Mouse (Mus musculus) T-helper 17 cell (primary cell): ENCODE results near the gene 1700018B08Rik.

Experiments
- in situ Hi-C, 2 experiments: fragments of 300-600 bp; cut with MboI, MseI; formaldehyde crosslinking; loops; 1 replicate in 1 of 2; 2 replicates in 1 of 2; pipeline ENCODE4 v1.15.1; 2025; ENCODE audit warnings: high pct_unique_total_duplicates in 2 of 2

The 1700018B08Rik gene

DNA sequence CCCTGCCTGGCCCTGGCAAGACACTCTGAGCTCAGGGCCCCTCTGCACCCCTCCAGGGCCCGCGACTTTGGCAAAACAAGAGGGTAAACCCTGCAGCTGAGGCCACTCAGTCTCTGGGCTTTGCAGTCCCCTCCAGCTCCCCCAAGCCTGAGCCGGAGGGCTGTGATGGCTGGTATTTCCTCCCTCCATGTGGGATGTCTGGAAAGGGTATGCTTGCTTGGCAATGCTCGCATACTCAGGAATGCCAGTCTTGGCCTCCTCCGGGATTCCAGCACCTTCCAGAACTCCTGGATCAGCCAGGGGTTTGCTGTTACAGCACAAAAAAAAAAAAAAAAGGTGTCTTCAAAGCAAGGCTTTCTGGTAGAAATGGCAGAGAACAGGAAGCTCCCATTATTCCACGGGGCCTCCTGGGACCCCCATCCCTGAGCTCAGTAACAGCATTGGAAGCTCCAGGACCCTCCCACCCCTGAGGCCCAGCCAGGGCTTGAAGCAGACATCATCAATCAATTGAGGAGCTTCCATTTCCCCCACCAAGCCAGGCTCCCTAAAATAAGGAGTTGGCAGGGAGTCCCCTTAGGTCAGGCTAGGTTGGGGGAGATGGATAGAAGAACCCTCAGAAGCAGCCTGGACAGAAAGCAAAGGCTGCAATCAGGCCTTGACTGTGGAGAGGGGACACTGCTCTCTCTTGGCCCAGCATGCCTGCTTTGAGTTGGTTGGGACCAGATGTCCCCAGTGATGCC lies 17.1 kb downstream of the 1700018B08Rik start:
- in situ Hi-C loops = no loop called here

DNA sequence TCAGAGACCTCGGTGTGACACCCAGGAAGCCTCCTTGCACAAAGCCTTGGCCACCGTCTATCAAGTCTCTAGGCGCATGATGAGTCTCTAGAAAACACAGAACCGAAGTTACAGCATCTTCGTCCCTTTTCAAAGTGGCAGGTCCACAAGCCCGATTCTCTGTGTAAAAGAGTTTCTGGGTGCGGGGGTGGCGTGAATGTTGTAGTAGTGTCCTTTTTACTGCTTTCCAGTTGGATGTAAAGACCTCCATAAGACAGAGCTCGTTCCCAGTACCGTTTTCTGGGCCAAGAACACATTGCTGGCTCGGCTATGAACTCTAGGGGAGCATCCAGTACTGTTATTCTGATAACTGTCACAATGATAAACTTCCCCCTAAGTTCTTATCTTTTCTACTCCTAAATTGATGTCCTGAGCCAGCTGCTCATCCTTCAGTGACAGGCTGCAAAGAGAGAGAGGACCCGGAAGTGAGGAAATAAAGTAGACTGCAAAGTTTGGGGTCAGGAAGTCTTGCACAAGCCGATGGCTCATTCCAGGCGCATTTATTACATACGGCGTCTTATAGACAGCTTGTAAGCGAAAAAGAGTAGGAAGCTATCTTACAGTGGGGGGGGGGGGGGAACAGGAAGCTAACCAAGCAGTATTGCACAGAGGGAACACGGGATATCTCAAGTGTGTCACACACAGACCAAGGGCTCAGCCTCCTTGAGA lies 18.9 kb downstream of the 1700018B08Rik start:
- in situ Hi-C loops = no loop called here

DNA sequence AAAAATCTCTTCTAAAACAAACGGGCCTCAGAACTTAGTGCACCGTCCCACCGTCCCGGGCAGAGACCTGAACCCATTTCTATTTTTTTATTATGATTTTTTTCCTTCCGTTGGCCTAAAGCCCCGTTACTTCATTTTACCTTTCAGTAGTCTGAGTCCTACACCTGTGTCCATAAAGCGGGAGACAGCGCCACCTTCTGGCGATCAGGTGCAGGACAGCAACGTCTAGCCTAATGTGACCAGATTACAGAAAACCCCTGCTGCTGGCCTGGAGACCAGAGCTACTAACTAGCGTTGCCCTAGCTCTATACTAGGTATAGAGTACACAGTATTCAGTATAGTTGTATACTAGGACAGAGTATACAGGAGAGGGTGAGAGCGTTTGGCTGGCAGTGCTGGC lies 30.7 kb downstream of the 1700018B08Rik start:
- in situ Hi-C loops = loop anchor here (5.0 kb wide), 1 partner anchor 411 kb away; no protein-coding TSS in a partner anchor

DNA sequence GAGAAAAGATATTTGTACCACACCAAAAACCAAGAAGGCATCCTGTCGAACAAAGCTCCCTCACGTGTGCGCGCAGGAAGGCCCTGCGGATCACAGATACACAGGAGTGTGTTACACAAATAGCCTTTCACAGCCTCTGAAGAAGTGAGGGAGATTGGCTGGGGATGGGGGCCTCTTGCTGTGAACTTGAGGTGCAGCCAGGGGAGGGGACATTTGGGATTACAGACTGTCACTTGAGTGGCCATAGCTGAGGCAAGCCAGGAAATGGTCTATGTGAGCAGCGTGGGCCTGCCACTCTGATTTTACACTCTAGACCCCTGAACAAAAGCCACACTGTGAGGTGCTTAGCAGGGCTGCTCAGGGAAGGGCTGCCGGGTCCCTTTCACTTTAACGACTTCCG lies 32.4 kb downstream of the 1700018B08Rik start:
- in situ Hi-C loops = loop anchor here (5.0 kb wide), 1 partner anchor 409 kb away; no protein-coding TSS in a partner anchor

DNA sequence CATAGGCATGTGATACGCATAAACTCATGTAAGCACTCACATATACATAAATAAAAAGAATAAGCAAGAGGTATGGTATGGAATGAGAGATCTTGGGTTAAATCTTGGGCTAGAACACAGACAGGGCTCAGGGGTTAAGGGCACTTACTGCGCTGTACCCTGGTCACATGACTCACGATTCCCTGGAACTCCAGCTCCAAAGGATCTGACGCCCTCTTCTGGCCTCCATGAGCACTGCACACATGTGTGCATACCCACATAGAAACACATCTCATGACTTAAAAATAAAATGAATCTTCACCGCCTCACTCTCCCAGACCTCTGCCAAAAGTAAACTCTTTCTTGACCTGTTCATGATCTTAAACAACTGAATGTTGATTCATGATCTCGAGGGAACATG lies 46.5 kb downstream of the 1700018B08Rik start:
- in situ Hi-C loops = no loop called here

DNA sequence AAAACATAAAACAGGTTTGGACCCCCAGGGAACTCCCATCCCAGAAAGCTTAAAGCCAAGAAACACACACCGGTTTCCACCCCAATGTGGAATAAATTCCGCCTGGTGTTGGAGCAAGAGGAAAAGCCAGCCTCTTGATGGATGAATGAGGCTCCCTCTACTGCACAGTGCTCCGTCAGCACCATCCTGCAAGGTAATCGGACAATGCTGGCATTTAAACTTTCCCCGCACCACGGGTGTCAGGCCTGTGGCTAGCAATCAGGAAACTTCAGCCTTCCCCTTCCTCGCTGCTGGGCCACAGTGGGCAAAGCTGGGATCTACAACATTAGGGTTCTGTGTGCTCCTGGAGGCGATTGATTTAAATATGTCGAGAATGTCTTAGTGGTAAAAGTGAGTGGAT lies 52.5 kb downstream of the 1700018B08Rik start:
- in situ Hi-C loops = no loop called here

DNA sequence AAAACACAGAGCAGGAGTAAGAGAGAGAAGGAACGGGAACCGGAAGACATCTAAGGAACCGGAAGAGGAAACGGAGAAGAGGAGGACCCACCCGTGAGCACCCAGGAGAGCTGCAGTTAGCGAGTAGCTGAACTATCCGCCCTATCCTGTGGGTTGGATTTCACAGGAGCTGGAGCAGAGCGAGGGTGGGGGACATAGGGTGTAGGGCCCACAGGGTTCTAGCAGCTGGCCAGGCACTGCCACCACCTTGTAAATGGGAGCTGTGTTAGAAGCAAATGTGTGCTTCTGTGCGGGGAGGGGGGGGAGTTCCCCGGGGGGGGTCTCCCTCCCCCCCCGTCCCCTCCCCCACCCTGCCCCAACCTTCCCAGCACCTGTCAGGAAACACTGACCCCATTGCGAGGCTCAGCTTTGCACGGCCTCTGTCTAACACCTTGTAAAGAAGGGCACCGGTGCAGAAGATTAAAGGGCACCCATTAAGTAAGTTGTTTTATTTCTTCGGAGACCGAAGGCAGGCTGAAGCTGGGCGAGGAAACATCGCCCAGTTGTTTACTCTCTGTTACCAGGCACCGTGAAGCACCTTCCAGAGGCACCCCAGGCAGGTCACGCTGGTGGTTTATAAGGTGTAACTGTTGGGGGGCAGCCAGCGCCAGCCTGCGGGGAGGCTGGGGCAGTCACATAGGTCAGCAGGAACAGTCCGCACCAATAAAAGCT lies 59.9 kb downstream of the 1700018B08Rik start:
- in situ Hi-C loops = no loop called here
